Mouse (Mus musculus): ENCODE results near the gene Gria1. TPM values are rescaled to one million over a fixed set of nuclear protein-coding genes. Genes with fewer than 3 reads are reported as not detected.
A peak's percentile ranks its signal among the peaks of the same experiment; 100 is the strongest.

Gene Gria1
- 21.3 and 26.6 TPM in 2 replicates for polyA plus RNA-seq (2015; fragmentation: Nextera tagmentation; extraction: Ambion mirVana)

GRCm38 (mm10) chr11:57011024-57011690, at the start of gene Gria1:
TSS of gene Gria1 (plus strand) at chr11:57011387.
- ATAC-seq: peak; percentile 59
- Histone ChIP-seq H3K4me1 (replicated peaks) (peaks cover 34% of the 10 kb centered on the region), H3K27me3 (0 out of 2 replicates have a peak, but pooled peaks cover 3% of the 10 kb centered on the region), H3K27ac (peak within 1 kb of the TSS; percentile 74), H3K9ac (replicated peaks) (peak within 1 kb of the TSS; percentile 63), H3K9me3 (no peaks in the 10 kb centered on the region), H3K4me2 (replicated peaks) (peak within 1 kb of the TSS; percentile 60), H3K36me3 (no peaks in the 10 kb centered on the region), H3K4me3 (replicated peaks) (peak within 1 kb of the TSS; percentile 45)
- 16% methylated on average over 6 of the region's 6 CpGs for WGBS

- Histone ChIP-seq H3K27me3 (no peaks in the 10 kb centered on the region), H3K36me3 (no peaks in the 10 kb centered on the region), H3K9ac (replicated peaks) (no peak overlapping the region), H3K27ac (no peak overlapping the region), H3K9me3 (no peaks in the 10 kb centered on the region), H3K4me3 (replicated peaks) (no peak overlapping the region), H3K4me2 (replicated peaks) (no peak overlapping the region), H3K4me1 (replicated peaks) (no peaks in the 10 kb centered on the region)
- ATAC-seq: no peak
- 89% methylated on average over 3 of the region's 3 CpGs for WGBS
Measured at GRCm38 (mm10) chr11:56961751-56962150, 49.4 kb upstream of the Gria1 start.

- Histone ChIP-seq H3K9me3 (no peaks in the 10 kb centered on the region), H3K4me3 (replicated peaks) (no peak overlapping the region), H3K9ac (replicated peaks) (no peak overlapping the region), H3K36me3 (no peaks in the 10 kb centered on the region), H3K27ac (no peak overlapping the region), H3K4me2 (replicated peaks) (no peak overlapping the region), H3K4me1 (replicated peaks) (no peaks in the 10 kb centered on the region), H3K27me3 (no peaks in the 10 kb centered on the region)
- WGBS: 44% methylated on average over 1 of the region's 1 CpGs
- ATAC-seq: no peak
Measured at GRCm38 (mm10) chr11:56972814-56973213, 38.4 kb upstream of the Gria1 start.

GRCm38 (mm10) chr11:56984321-56985000, 26.7 kb upstream of the Gria1 start:
- Histone ChIP-seq H3K27me3 (no peaks in the 10 kb centered on the region), H3K4me1 (replicated peaks) (no peaks in the 10 kb centered on the region), H3K27ac (no peak overlapping the region), H3K4me3 (replicated peaks) (no peak overlapping the region), H3K36me3 (no peaks in the 10 kb centered on the region), H3K9me3 (no peaks in the 10 kb centered on the region), H3K4me2 (replicated peaks) (no peak overlapping the region), H3K9ac (replicated peaks) (no peak overlapping the region)
- ATAC-seq: no peak
- WGBS: 85% methylated on average over 3 of the region's 3 CpGs

- WGBS: 70% methylated on average over 4 of the region's 4 CpGs
- no peak for ATAC-seq
- H3K36me3 ChIP-seq: no peaks in the 10 kb centered on the region
- no peak overlapping the region for H3K4me3 ChIP-seq (replicated peaks)
- H3K27ac ChIP-seq: no peak overlapping the region
- no peak overlapping the region for H3K4me2 ChIP-seq (replicated peaks)
- no peak overlapping the region for H3K9ac ChIP-seq (replicated peaks)
- no peaks in the 10 kb centered on the region for H3K4me1 ChIP-seq (replicated peaks)
- no peaks in the 10 kb centered on the region for H3K9me3 ChIP-seq
- no peaks in the 10 kb centered on the region for H3K27me3 ChIP-seq
Measured at GRCm38 (mm10) chr11:56985457-56985856, 25.7 kb upstream of the Gria1 start.

- Histone ChIP-seq H3K4me2 (replicated peaks) (no peak overlapping the region), H3K4me3 (replicated peaks) (no peak overlapping the region), H3K4me1 (replicated peaks) (no peaks in the 10 kb centered on the region), H3K9ac (replicated peaks) (no peak overlapping the region), H3K27ac (no peak overlapping the region), H3K36me3 (no peaks in the 10 kb centered on the region), H3K27me3 (no peaks in the 10 kb centered on the region), H3K9me3 (no peaks in the 10 kb centered on the region)
- no peak for ATAC-seq
- 89% methylated on average over 3 of the region's 3 CpGs for WGBS
Measured at GRCm38 (mm10) chr11:56999601-57000001, 11.6 kb upstream of the Gria1 start.

- no peaks in the 10 kb centered on the region for H3K36me3 ChIP-seq
- H3K9ac ChIP-seq (replicated peaks): no peak overlapping the region
- 37% methylated on average over 3 of the region's 3 CpGs for WGBS
- ATAC-seq: no peak
- H3K4me3 ChIP-seq (replicated peaks): no peak overlapping the region
- no peaks in the 10 kb centered on the region for H3K27me3 ChIP-seq
- 0 out of 2 replicates have a peak, but pooled peaks cover 3% of the 10 kb centered on the region for H3K4me1 ChIP-seq (replicated peaks)
- no peak overlapping the region for H3K27ac ChIP-seq
- H3K9me3 ChIP-seq: no peaks in the 10 kb centered on the region
- H3K4me2 ChIP-seq (replicated peaks): no peak overlapping the region
Measured at GRCm38 (mm10) chr11:57004611-57005010, 6.6 kb upstream of the Gria1 start.

GRCm38 (mm10) chr11:57005341-57005740, 5.8 kb upstream of the Gria1 start:
- no peak overlapping the region for H3K4me3 ChIP-seq (replicated peaks)
- H3K4me1 ChIP-seq (replicated peaks): 0 out of 2 replicates have a peak, but pooled peaks cover 3% of the 10 kb centered on the region
- ATAC-seq: no peak
- H3K9me3 ChIP-seq: no peaks in the 10 kb centered on the region
- H3K27ac ChIP-seq: no peak overlapping the region
- H3K9ac ChIP-seq (replicated peaks): no peak overlapping the region
- no peak overlapping the region for H3K4me2 ChIP-seq (replicated peaks)
- no peaks in the 10 kb centered on the region for H3K36me3 ChIP-seq
- H3K27me3 ChIP-seq: no peaks in the 10 kb centered on the region
- WGBS: 87% methylated on average over 7 of the region's 7 CpGs

GRCm38 (mm10) chr11:57007790-57008189, 3.4 kb upstream of the Gria1 start:
- H3K4me1 ChIP-seq (replicated peaks): peaks cover 21% of the 10 kb centered on the region
- no peak overlapping the region for H3K4me2 ChIP-seq (replicated peaks)
- no peak for ATAC-seq
- 0 out of 2 replicates have a peak, but pooled peaks cover 3% of the 10 kb centered on the region for H3K27me3 ChIP-seq
- no peak overlapping the region for H3K27ac ChIP-seq
- no peaks in the 10 kb centered on the region for H3K36me3 ChIP-seq
- no peak overlapping the region for H3K4me3 ChIP-seq (replicated peaks)
- no peak overlapping the region for H3K9ac ChIP-seq (replicated peaks)
- 92% methylated on average over 4 of the region's 4 CpGs for WGBS
- H3K9me3 ChIP-seq: no peaks in the 10 kb centered on the region

- H3K9me3 ChIP-seq: no peaks in the 10 kb centered on the region
Measured at GRCm38 (mm10) chr11:57010611-57011010, 576 bp upstream of the Gria1 start.

GRCm38 (mm10) chr11:57011691-57012039, 478 bp downstream of the Gria1 start:
- H3K27ac ChIP-seq: peak overlapping the region; percentile 74
- H3K4me2 ChIP-seq (replicated peaks): peak overlapping the region; percentile 60
- H3K9me3 ChIP-seq: no peaks in the 10 kb centered on the region
- 0 out of 2 replicates have a peak, but pooled peaks cover 3% of the 10 kb centered on the region for H3K27me3 ChIP-seq
- H3K4me1 ChIP-seq (replicated peaks): peaks cover 34% of the 10 kb centered on the region
- peak overlapping the region; percentile 63 for H3K9ac ChIP-seq (replicated peaks)
- H3K4me3 ChIP-seq (replicated peaks): peak overlapping the region; percentile 45
- WGBS: 3% methylated on average over 11 of the region's 11 CpGs
- peak; percentile 76 for ATAC-seq
- H3K36me3 ChIP-seq: no peaks in the 10 kb centered on the region

More at GRCm38 (mm10) chr11:57010611-57011010, 576 bp upstream of the Gria1 start:
- 0 out of 2 replicates have a peak, but pooled peaks have one; percentile 1 for ATAC-seq
- H3K27ac ChIP-seq: no peak overlapping the region; the same call in 1 of the 2 replicates
- peak overlapping the region; percentile 60; the same call in 1 of the 2 replicates for H3K4me2 ChIP-seq (replicated peaks)
- 76% methylated on average over 6 of the region's 6 CpGs for WGBS
- no peak overlapping the region for H3K9ac ChIP-seq (replicated peaks)
- H3K36me3 ChIP-seq: no peaks in the 10 kb centered on the region
- peaks cover 34% of the 10 kb centered on the region for H3K4me1 ChIP-seq (replicated peaks)
- no peak overlapping the region for H3K4me3 ChIP-seq (replicated peaks)
- 0 out of 2 replicates have a peak, but pooled peaks cover 3% of the 10 kb centered on the region for H3K27me3 ChIP-seq

- peak; percentile 51 for ATAC-seq
- H3K4me3 ChIP-seq (replicated peaks): peak overlapping the region; percentile 45
- H3K27ac ChIP-seq: peak overlapping the region; percentile 74; the same call in 1 of the 2 replicates
- H3K36me3 ChIP-seq: no peaks in the 10 kb centered on the region
- peak overlapping the region; percentile 60 for H3K4me2 ChIP-seq (replicated peaks)
- WGBS: 21% methylated on average over 13 of the region's 13 CpGs
- no peaks in the 10 kb centered on the region for H3K9me3 ChIP-seq
- H3K9ac ChIP-seq (replicated peaks): peak overlapping the region; percentile 63
- peaks cover 34% of the 10 kb centered on the region for H3K4me1 ChIP-seq (replicated peaks)
- 0 out of 2 replicates have a peak, but pooled peaks cover 3% of the 10 kb centered on the region for H3K27me3 ChIP-seq
Measured at GRCm38 (mm10) chr11:57012287-57012921, 1.2 kb downstream of the Gria1 start.

All from midbrain, embryonic 13.5 days (tissue).